Mouse (Mus musculus) brain, embryonic 14.5 days (tissue): ENCODE results near the gene Tubb2b.

ENCODE experiments used
- CTCF ChIP-seq: fragments of 200-500 bp; IDR thresholded peaks from 2 replicates; pipeline ENCODE4 v1.5.1; 2012; ENCODE audit warnings: inconsistent platforms, mild to moderate bottlenecking, moderate library complexity, borderline replicate concordance; ENCODE audit not compliant: insufficient read depth, insufficient read length; ENCODE audit errors: extremely low read depth
- POLR2A ChIP-seq: fragments of 200-500 bp; IDR thresholded peaks from 2 replicates; pipeline ENCODE4 v1.6.1; 2012; ENCODE audit warnings: mild to moderate bottlenecking, inconsistent platforms, borderline replicate concordance; ENCODE audit not compliant: poor library complexity, insufficient read depth, insufficient read length, severe bottlenecking; ENCODE audit errors: extremely low read depth

DNA sequence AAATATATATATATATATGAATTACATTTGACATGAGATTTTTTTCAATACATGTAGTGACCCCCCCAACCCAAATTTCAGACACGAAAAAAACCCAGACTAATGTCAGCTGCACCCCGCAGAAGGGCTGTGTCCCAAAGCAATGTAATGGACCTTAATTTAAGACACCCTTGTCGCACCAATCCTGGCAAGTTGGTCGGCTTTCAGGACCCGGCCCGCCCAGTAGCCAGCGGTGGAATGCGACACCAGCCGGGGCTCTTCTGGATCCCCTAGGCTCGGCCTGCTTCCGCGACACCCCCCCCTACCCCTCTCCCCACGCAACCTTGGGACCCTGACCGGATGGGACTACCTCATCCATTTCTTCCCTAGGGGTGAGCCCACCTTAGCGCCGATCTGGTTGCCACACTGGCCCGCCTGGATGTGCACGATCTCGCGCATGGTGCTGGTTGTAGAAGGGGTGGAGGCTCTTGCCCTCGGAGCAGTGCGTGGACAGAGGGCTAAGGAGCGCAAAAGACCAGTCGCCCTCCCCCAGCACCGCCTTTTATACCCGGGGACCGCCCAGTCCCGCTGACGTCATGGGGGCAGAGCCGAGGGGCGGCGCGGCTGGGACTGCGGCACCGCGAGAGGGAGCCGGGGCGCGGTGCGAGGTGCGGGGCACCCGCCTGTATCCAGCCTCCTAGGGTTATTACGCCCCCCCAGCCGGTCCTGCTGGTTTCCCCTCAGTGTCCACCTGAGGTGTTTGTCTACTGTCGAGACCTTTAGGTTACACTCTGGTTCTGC lies 52.6 kb downstream of the Tubb2b start, which contains the start of gene Tubb2a:
- TF ChIP-seq CTCF = peak; percentile 26; the same call in 1 of the 2 replicates
- TF ChIP-seq POLR2A = peak; percentile 81
